Mouse (Mus musculus): Measurements from ENCODE around the gene Dgkd. TPM values are rescaled to one million over a fixed set of nuclear protein-coding genes. Genes with fewer than 3 reads are reported as not detected.

The Dgkd gene
- polyA plus RNA-seq, 2 experiments = 26.7 to 35.5 TPM

GRCm38 (mm10) chr1:87882554-87882953 is 29.5 kb downstream of the Dgkd start:
- no peaks in the 10 kb centered on the region for H3K9me3 ChIP-seq (ENCODE audit: control insufficient read depth, low read length)
- ATAC-seq (ENCODE audit: low FRiP score, low read depth) (no peak), DNase-seq (ENCODE audit: low spot score) (no peak)
- no peaks in the 10 kb centered on the region for H3K27me3 ChIP-seq (ENCODE audit: control insufficient read depth, insufficient read depth, low read length)
- no peak overlapping the region for H3K4me3 ChIP-seq (replicated peaks; ENCODE audit: low read length)
- H3K27ac ChIP-seq (replicated peaks; ENCODE audit: low read depth, low read length) = no peak overlapping the region
- peaks cover 27% of the 10 kb centered on the region for H3K4me1 ChIP-seq (ENCODE audit: control insufficient read depth, insufficient read depth, low read length)
- no peak for TF ChIP-seq POLR2A (IDR thresholded peaks at IDR 0.05; ENCODE audit: borderline replicate concordance, extremely low read depth, insufficient read depth, insufficient read length)
- peaks cover 32% of the 10 kb centered on the region for H3K36me3 ChIP-seq (ENCODE audit: control insufficient read depth, insufficient read depth, low read length)
- H3K9ac ChIP-seq (ENCODE audit: low read depth, low read length, severe bottlenecking) = no peak overlapping the region
- H3K4me2 ChIP-seq (replicated peaks; ENCODE audit: low read depth, low read length, severe bottlenecking) = no peak overlapping the region

- H3K9me3 ChIP-seq (ENCODE audit: control insufficient read depth, low read length) = no peaks in the 10 kb centered on the region
- no peaks in the 10 kb centered on the region for H3K27me3 ChIP-seq (ENCODE audit: control insufficient read depth, insufficient read depth, low read length)
- ATAC-seq (ENCODE audit: low FRiP score, low read depth) (no peak), DNase-seq (ENCODE audit: low spot score) (no peak)
- H3K27ac ChIP-seq (replicated peaks; ENCODE audit: low read depth, low read length) = no peak overlapping the region
- H3K9ac ChIP-seq (ENCODE audit: low read depth, low read length, severe bottlenecking) = no peak overlapping the region
- no peaks in the 10 kb centered on the region for H3K36me3 ChIP-seq (ENCODE audit: control insufficient read depth, insufficient read depth, low read length)
- H3K4me2 ChIP-seq (replicated peaks; ENCODE audit: low read depth, low read length, severe bottlenecking) = no peak overlapping the region
- no peaks in the 10 kb centered on the region for H3K4me1 ChIP-seq (ENCODE audit: control insufficient read depth, insufficient read depth, low read length)
- WGBS = 59% methylated on average over 1 of the region's 1 CpGs
- no peak for TF ChIP-seq POLR2A (IDR thresholded peaks at IDR 0.05; ENCODE audit: borderline replicate concordance, extremely low read depth, insufficient read depth, insufficient read length)
- no peak overlapping the region for H3K4me3 ChIP-seq (replicated peaks; ENCODE audit: low read length)
Observed at GRCm38 (mm10) chr1:87890960-87891359, 37.9 kb downstream of the Dgkd start.

DNA sequence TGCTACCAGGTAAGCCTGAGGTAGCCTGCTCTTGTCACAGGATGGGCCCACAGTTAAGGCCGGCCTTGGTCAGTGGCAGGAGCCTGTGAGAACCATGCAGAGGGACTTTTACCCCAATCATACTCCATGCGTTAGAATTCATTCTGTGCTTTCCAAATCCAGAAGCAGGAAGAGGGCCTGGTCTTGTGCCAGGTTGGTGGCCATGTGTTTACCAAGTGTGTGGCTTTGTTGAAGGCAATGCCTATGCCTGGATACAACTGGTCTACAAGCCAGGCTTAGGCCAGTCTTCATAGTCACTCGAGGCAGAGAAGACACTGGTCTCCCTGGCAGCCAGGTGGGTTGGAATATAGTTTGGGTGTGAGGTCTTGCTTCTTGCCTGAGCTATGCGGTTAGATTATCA is 38.5 kb downstream of the Dgkd start:
- no peaks in the 10 kb centered on the region; the same call in 1 of the 2 replicates for H3K36me3 ChIP-seq (ENCODE audit: control insufficient read depth, insufficient read depth, low read length)
- TF ChIP-seq POLR2A (IDR thresholded peaks at IDR 0.05; ENCODE audit: borderline replicate concordance, extremely low read depth, insufficient read depth, insufficient read length) = no peak
- H3K27ac ChIP-seq (replicated peaks; ENCODE audit: low read depth, low read length) = no peak overlapping the region
- H3K4me1 ChIP-seq (ENCODE audit: control insufficient read depth, insufficient read depth, low read length) = no peaks in the 10 kb centered on the region
- DNase-seq (ENCODE audit: low spot score) (no peak), ATAC-seq (ENCODE audit: low FRiP score, low read depth) (no peak)
- no peak overlapping the region for H3K4me2 ChIP-seq (replicated peaks; ENCODE audit: low read depth, low read length, severe bottlenecking)
- no peaks in the 10 kb centered on the region for H3K27me3 ChIP-seq (ENCODE audit: control insufficient read depth, insufficient read depth, low read length)
- H3K4me3 ChIP-seq (replicated peaks; ENCODE audit: low read length) = no peak overlapping the region
- no peak overlapping the region for H3K9ac ChIP-seq (ENCODE audit: low read depth, low read length, severe bottlenecking)
- WGBS = 86% methylated on average over 4 of the region's 4 CpGs
- no peaks in the 10 kb centered on the region for H3K9me3 ChIP-seq (ENCODE audit: control insufficient read depth, low read length)

DNA sequence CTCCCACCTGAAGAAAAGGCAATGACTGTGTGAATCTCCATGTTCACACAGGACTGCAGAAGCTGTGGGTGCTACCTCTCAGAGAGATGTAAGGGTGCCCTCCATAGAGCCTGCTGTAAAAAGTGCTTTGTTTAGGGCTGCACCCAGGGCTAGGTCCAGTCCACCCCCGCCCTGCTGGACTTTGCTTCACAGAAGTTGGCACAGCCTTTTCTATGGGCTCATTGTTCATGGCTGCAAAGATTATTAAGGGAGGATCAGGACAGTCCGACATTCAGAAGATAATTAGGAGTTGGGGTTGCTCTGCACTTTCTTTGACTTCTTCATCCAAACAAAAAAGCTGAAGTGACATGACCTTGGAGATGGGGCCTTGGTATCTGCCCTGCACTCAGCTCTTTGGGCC is 39.4 kb downstream of the Dgkd start:
- Histone ChIP-seq H3K36me3 (ENCODE audit: control insufficient read depth, insufficient read depth, low read length) (no peaks in the 10 kb centered on the region; the same call in 1 of the 2 replicates), H3K9ac (ENCODE audit: low read depth, low read length, severe bottlenecking) (no peak overlapping the region), H3K27ac (replicated peaks; ENCODE audit: low read depth, low read length) (no peak overlapping the region), H3K4me2 (replicated peaks; ENCODE audit: low read depth, low read length, severe bottlenecking) (no peak overlapping the region), H3K4me3 (replicated peaks; ENCODE audit: low read length) (no peak overlapping the region), H3K9me3 (ENCODE audit: control insufficient read depth, low read length) (no peaks in the 10 kb centered on the region), H3K4me1 (ENCODE audit: control insufficient read depth, insufficient read depth, low read length) (no peaks in the 10 kb centered on the region), H3K27me3 (ENCODE audit: control insufficient read depth, insufficient read depth, low read length) (no peaks in the 10 kb centered on the region)
- WGBS = 90% methylated on average over 2 of the region's 2 CpGs
- ATAC-seq (ENCODE audit: low FRiP score, low read depth) (no peak), DNase-seq (ENCODE audit: low spot score) (no peak)
- TF ChIP-seq POLR2A (IDR thresholded peaks at IDR 0.05; ENCODE audit: borderline replicate concordance, extremely low read depth, insufficient read depth, insufficient read length) = no peak

- Histone ChIP-seq H3K27me3 (ENCODE audit: control insufficient read depth, insufficient read depth, low read length) (no peaks in the 10 kb centered on the region), H3K9me3 (ENCODE audit: control insufficient read depth, low read length) (no peaks in the 10 kb centered on the region), H3K4me1 (ENCODE audit: control insufficient read depth, insufficient read depth, low read length) (no peaks in the 10 kb centered on the region), H3K27ac (replicated peaks; ENCODE audit: low read depth, low read length) (no peak overlapping the region), H3K36me3 (ENCODE audit: control insufficient read depth, insufficient read depth, low read length) (no peaks in the 10 kb centered on the region; the same call in 1 of the 2 replicates), H3K9ac (ENCODE audit: low read depth, low read length, severe bottlenecking) (no peak overlapping the region), H3K4me2 (replicated peaks; ENCODE audit: low read depth, low read length, severe bottlenecking) (no peak overlapping the region), H3K4me3 (replicated peaks; ENCODE audit: low read length) (no peak overlapping the region)
- 96% methylated on average over 4 of the region's 4 CpGs for WGBS
- ATAC-seq (ENCODE audit: low FRiP score, low read depth) (no peak), DNase-seq (ENCODE audit: low spot score) (no peak)
- no peak for TF ChIP-seq POLR2A (IDR thresholded peaks at IDR 0.05; ENCODE audit: borderline replicate concordance, extremely low read depth, insufficient read depth, insufficient read length)
Observed at GRCm38 (mm10) chr1:87893414-87893813, 40.3 kb downstream of the Dgkd start.

DNA sequence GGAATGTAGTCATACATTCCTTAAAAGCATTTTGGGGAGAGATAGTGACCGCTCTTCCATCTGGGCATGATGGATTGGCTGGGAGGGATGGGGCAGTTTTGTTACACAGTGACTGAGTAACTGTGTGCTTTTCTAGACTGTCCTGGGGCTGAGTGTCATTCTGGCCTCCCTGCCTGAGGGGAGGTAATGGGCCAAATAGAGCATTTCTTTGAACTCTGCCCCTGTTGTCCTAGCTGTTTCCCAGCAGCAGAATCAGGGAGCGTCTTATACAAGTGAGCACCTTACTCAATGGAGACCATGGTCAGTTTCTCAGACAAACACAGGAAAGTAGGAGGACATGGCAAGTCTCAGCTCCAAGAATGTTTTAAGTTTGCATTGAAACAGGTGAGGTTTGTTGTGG is 43.8 kb downstream of the Dgkd start:
- no peaks in the 10 kb centered on the region for H3K4me1 ChIP-seq (ENCODE audit: control insufficient read depth, insufficient read depth, low read length)
- no peak for TF ChIP-seq POLR2A (IDR thresholded peaks at IDR 0.05; ENCODE audit: borderline replicate concordance, extremely low read depth, insufficient read depth, insufficient read length)
- H3K9ac ChIP-seq (ENCODE audit: low read depth, low read length, severe bottlenecking) = no peak overlapping the region
- 92% methylated on average over 2 of the region's 2 CpGs for WGBS
- H3K4me3 ChIP-seq (replicated peaks; ENCODE audit: low read length) = no peak overlapping the region
- H3K27me3 ChIP-seq (ENCODE audit: control insufficient read depth, insufficient read depth, low read length) = no peaks in the 10 kb centered on the region
- H3K27ac ChIP-seq (replicated peaks; ENCODE audit: low read depth, low read length) = no peak overlapping the region
- H3K4me2 ChIP-seq (replicated peaks; ENCODE audit: low read depth, low read length, severe bottlenecking) = no peak overlapping the region
- DNase-seq (ENCODE audit: low spot score) (no peak), ATAC-seq (ENCODE audit: low FRiP score, low read depth) (no peak)
- no peaks in the 10 kb centered on the region; the same call in 1 of the 2 replicates for H3K36me3 ChIP-seq (ENCODE audit: control insufficient read depth, insufficient read depth, low read length)
- no peaks in the 10 kb centered on the region for H3K9me3 ChIP-seq (ENCODE audit: control insufficient read depth, low read length)
